22 mouse cellular contexts compared by ENCODE assay signal in the genomic region with DNA sequence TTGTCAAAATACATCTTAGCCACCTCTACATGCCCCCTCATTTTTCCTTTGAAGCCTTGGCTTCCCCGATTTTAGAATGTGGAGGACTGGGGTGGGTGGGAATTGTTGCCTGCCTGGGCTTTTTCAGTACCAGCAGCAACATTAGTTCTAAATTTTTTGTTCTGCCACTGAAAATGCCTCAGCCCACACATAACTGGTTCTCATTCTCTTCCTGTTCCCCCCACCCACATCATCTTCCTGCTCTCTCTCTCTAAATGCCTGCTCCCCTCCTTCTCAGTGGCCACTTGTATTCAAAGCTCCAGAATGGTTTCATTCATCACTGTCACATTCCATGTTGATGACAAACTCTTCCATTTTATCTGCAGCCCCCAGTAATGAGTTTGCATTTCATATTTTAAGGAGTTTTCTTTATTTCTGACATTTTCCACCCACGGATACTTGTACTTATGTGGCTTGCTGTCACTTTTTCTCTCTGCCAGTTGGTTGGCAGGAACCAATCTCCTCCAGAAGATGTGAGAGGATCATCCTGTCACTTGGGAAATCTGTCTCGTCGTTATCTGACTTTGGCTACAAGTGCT.
DNase-seq lines count a peak whose midpoint lies in the region; ATAC-seq and TF ChIP-seq lines count a peak whose summit lies in the region.
"Had no signal": no experiment of that assay in that cellular context is flagged by ENCODE, and none has a peak within 500 bp of the region (broad histone marks: within the 10 kb centered on the region; RNA-seq: fewer than 3 reads in every experiment).

No protein-coding gene starts in this region.

- intact Hi-C loops in left cerebral cortex, postnatal 14 days (cut with DNase I), result no loop called here
- intact Hi-C loops in heart, postnatal 10 days (cut with DNase I), result no loop called here

- no peaks in the 10 kb centered on the region for H3K27me3 ChIP-seq in intestine, postnatal 0 days (replicated peaks; ENCODE audit: control insufficient read depth, insufficient read depth, low read length)
- H3K27me3 ChIP-seq: embryonic facial prominence, embryonic 15.5 days; heart, embryonic 12.5 days; lung, embryonic 15.5 days; stomach, embryonic 15.5 days had no signal

- no peaks in the 10 kb centered on the region for H3K9me3 ChIP-seq in intestine, postnatal 0 days (ENCODE audit: control insufficient read depth)
- H3K9me3 ChIP-seq: embryonic facial prominence, embryonic 15.5 days; heart, embryonic 12.5 days; lung, embryonic 15.5 days; stomach, embryonic 15.5 days had no signal

- H3K27ac ChIP-seq in intestine, postnatal 0 days (ENCODE audit: low read depth, low read length), result no peak overlapping the region
- H3K27ac ChIP-seq: embryonic facial prominence, embryonic 15.5 days; hindbrain, embryonic 14.5 days; liver, embryonic 14.5 days; lung, embryonic 15.5 days; macrophage; stomach, embryonic 15.5 days had no signal

- 62% methylated on average over 4 of the region's 4 CpGs for WGBS in intestine, postnatal 0 days

- no peak overlapping the region for H3K4me3 ChIP-seq in intestine, postnatal 0 days (ENCODE audit: low read depth, low read length)
- H3K4me3 ChIP-seq: embryonic facial prominence, embryonic 15.5 days; heart, embryonic 12.5 days; lung, embryonic 15.5 days; stomach, embryonic 15.5 days had no signal

- H3K36me3 ChIP-seq in intestine, postnatal 0 days (ENCODE audit: control insufficient read depth, insufficient read depth), result no peaks in the 10 kb centered on the region
- H3K36me3 ChIP-seq: embryonic facial prominence, embryonic 15.5 days; heart, embryonic 12.5 days; lung, embryonic 15.5 days; stomach, embryonic 15.5 days had no signal

- ATAC-seq in intestine, postnatal 0 days, result no peak
- ATAC-seq: Patski had no signal

- H3K4me1 ChIP-seq in intestine, postnatal 0 days (replicated peaks; ENCODE audit: control insufficient read depth, insufficient read depth, low read length), result no peaks in the 10 kb centered on the region
- H3K4me1 ChIP-seq: embryonic facial prominence, embryonic 15.5 days; heart, embryonic 12.5 days; lung, embryonic 15.5 days; stomach, embryonic 15.5 days had no signal

- TF ChIP-seq CTCF in intestine, postnatal 0 days (IDR thresholded peaks at IDR 0.05; ENCODE audit: low read depth), result no peak

- H3K4me2 ChIP-seq in intestine, postnatal 0 days (replicated peaks; ENCODE audit: low read depth), result no peak overlapping the region
- H3K4me2 ChIP-seq: embryonic facial prominence, embryonic 15.5 days; heart, embryonic 12.5 days; hindbrain, embryonic 14.5 days; lung, embryonic 15.5 days; midbrain, embryonic 11.5 days; stomach, embryonic 15.5 days had no signal

- no peak overlapping the region for H3K9ac ChIP-seq in intestine, postnatal 0 days (ENCODE audit: low read depth, low read length)
- H3K9ac ChIP-seq: embryonic facial prominence, embryonic 15.5 days; heart, embryonic 12.5 days; hindbrain, embryonic 14.5 days; liver, embryonic 14.5 days; lung, embryonic 15.5 days; stomach, embryonic 15.5 days had no signal

- peak; percentile 29 for DNase-seq in right cerebral cortex, adult 18-20 months
- no peak for DNase-seq in right cerebral cortex, postnatal 14 days
- peak; percentile 18 to 57 for DNase-seq in layer of hippocampus, adult 18-20 months (ENCODE audit: low spot score in 2 of 2)
- peak; percentile 15 to 30 for DNase-seq in left cerebral cortex, postnatal 14 days (ENCODE audit: low spot score in 2 of 2)
- no peak for DNase-seq in heart, postnatal 10 days
- no peak for DNase-seq in lung, postnatal 10 days
- DNase-seq: adrenal gland, postnatal 10 days; cerebellum, adult 11-12 months; cerebellum, postnatal 36 days; kidney, adult 9 months; kidney, postnatal 36 days; thymus, adult 2 months had no signal

Comparison
In these comparisons a context has a peak if more than half of its experiments do, and no peak if none do; other contexts are left out.
1. DNase-seq: peak in right cerebral cortex, adult 18-20 months (single experiment), layer of hippocampus, adult 18-20 months (2 of 2) and left cerebral cortex, postnatal 14 days (2 of 2); none in right cerebral cortex, postnatal 14 days (single experiment), heart, postnatal 10 days (0 of 2) and lung, postnatal 10 days (single experiment).